Mouse (Mus musculus): ENCODE results near the gene Gm3020.
"Not testable (repeated sequence)": the region's sequence is repeated elsewhere in the genome, so short reads cannot be mapped to it uniquely, and the experiment has no call there.

The Gm3020 gene

DNA sequence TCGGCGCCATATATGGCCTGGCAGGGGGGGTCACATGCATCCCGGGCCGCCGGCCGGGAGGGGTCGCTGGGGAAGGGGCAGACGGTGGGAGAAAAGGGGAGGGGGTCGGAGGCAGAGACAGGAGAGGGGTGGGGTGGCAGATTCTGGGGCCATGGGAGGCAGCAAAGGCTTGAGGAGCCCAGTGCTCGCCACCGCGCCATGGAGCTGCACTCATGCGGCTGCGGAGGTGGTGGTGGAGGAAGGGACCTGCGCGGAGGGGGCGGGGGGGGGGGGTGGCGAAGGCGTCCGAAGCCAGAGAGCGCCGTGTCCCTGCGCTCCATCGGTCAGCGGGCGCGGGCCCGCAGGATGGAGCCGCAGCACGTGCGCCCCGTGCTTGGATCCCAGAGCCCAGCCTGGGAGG, at the start of gene Gm3020:
Gene Gm3020 (plus strand): TSS at position 301 of the 400 bp plus-strand sequence.
- DNase-seq (ENCODE audit: extremely low spot score, low read depth, low spot score): not testable (repeated sequence)

DNA sequence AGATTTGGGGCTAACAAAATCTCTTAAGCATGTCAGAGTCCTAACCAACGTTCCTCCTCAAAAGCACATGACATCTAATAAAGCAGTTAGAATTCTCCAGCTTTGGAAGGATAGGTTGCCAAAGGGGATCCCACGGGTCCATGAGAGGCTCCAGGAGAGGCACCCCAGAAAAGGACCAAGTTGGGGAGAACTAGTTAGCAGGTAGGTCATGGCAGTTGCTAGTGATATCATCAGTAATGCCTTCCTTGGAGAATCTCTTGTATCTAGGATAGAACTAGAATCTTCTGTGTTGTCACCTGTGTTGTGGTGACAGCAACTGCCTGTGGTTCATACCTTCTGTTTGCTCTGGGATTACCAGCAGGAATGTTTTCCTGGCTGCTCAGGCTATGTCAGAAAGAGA, 17.6 kb upstream of the Gm3020 start, which contains the start of gene Gm3012:
Gene Gm3012 (plus strand): TSS at position 301 of the 400 bp plus-strand sequence.
- not testable (repeated sequence) for DNase-seq (ENCODE audit: extremely low spot score, low read depth, low spot score)

DNA sequence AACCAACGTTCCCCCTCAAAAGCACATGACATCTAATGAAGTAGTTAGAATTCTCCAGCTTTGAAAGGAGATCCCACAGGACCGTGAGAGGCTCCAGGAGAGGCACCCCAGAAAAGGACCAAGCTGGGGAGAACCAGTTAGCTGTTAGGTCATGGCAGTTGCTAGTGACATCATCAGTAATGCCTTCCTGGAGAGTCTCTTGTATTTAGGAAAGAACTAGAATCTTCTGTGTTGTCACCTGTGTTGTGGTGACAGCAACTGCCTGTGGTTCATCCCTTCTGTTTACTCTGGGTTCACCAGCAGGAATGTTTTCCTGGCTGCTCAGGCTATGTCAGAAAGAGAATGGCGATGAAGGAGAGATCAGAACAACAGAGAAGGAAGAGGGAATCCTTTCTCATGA, 36.7 kb downstream of the Gm3020 start, which contains the start of gene Gm3043:
Gene Gm3043 (plus strand): TSS at position 301 of the 400 bp plus-strand sequence.
- DNase-seq (ENCODE audit: extremely low spot score, low read depth, low spot score): not testable (repeated sequence)
